In genomic region chrX:139435202-139435601, GRCm38 (mm10) we compare ENCODE assay signal across 29 mouse cellular contexts. TPM values are rescaled to one million over a fixed set of nuclear protein-coding genes. Genes with fewer than 3 reads are reported as not detected.
"Had no signal": no experiment of that assay in that cellular context is flagged by ENCODE, and none has a peak within 500 bp of the region (broad histone marks: within the 10 kb centered on the region; RNA-seq: fewer than 3 reads in every experiment).

No protein-coding gene starts in this region.

- H3K9me3 ChIP-seq: limb, embryonic 10.5 days; limb, embryonic 12.5 days; limb, embryonic 13.5 days; limb, embryonic 15.5 days; liver, embryonic 12.5 days; liver, embryonic 13.5 days; liver, embryonic 15.5 days; lung, embryonic 15.5 days; megakaryocyte, embryonic 14.5 days; midbrain, embryonic 10.5 days; midbrain, embryonic 12.5 days; midbrain, embryonic 13.5 days; midbrain, embryonic 15.5 days had no signal

- DNase-seq: left cerebral cortex, postnatal 4 days; liver; liver, embryonic 13.5 days; liver, postnatal 0 days; lung, adult 18-20 months; lung, adult 2 months; lung, embryonic 14.5 days; lung, postnatal 10 days; lung, postnatal 14 days; lung, postnatal 36 days; lung, postnatal 4 days; midbrain, embryonic 14.5 days had no signal

- H3K36me3 ChIP-seq: limb, embryonic 10.5 days; limb, embryonic 12.5 days; limb, embryonic 13.5 days; limb, embryonic 15.5 days; liver, embryonic 12.5 days; liver, embryonic 13.5 days; liver, embryonic 15.5 days; lung, embryonic 15.5 days; midbrain, embryonic 10.5 days; midbrain, embryonic 12.5 days; midbrain, embryonic 13.5 days; midbrain, embryonic 15.5 days had no signal

- H3K9ac ChIP-seq: limb, embryonic 12.5 days; limb, embryonic 13.5 days; limb, embryonic 15.5 days; liver, embryonic 12.5 days; liver, embryonic 13.5 days; liver, embryonic 14.5 days; liver, embryonic 15.5 days; liver, postnatal 0 days; lung, embryonic 14.5 days; lung, embryonic 15.5 days; midbrain, embryonic 12.5 days; midbrain, embryonic 13.5 days; midbrain, embryonic 15.5 days had no signal

- H3K27me3 ChIP-seq: liver, embryonic 12.5 days; liver, embryonic 13.5 days; liver, embryonic 15.5 days; lung, embryonic 15.5 days; midbrain, embryonic 15.5 days had no signal

- H3K4me1 ChIP-seq: limb, embryonic 10.5 days; limb, embryonic 12.5 days; limb, embryonic 13.5 days; limb, embryonic 15.5 days; liver, embryonic 12.5 days; liver, embryonic 13.5 days; liver, embryonic 15.5 days; lung, embryonic 15.5 days; midbrain, embryonic 10.5 days; midbrain, embryonic 12.5 days; midbrain, embryonic 13.5 days; midbrain, embryonic 15.5 days had no signal

- H3K27ac ChIP-seq: limb, embryonic 10.5 days; limb, embryonic 12.5 days; limb, embryonic 13.5 days; limb, embryonic 15.5 days; liver, embryonic 12.5 days; liver, embryonic 13.5 days; liver, embryonic 14.5 days; liver, embryonic 15.5 days; lung, embryonic 15.5 days; macrophage; midbrain, embryonic 10.5 days; midbrain, embryonic 12.5 days; midbrain, embryonic 13.5 days; midbrain, embryonic 15.5 days had no signal

- H3K4me3 ChIP-seq: limb, embryonic 10.5 days; limb, embryonic 12.5 days; limb, embryonic 13.5 days; limb, embryonic 15.5 days; liver, embryonic 12.5 days; liver, embryonic 13.5 days; liver, embryonic 15.5 days; lung, embryonic 15.5 days; megakaryocyte, embryonic 14.5 days; midbrain, embryonic 10.5 days; midbrain, embryonic 12.5 days; midbrain, embryonic 13.5 days; midbrain, embryonic 15.5 days; myocyte had no signal

RNA-seq across cellular contexts. Expression of gene D330045A20Rik, which starts 45.0 kb away (rescaled TPM):
- total RNA-seq: monocyte, adult 5-6 weeks had no signal
- polyA plus RNA-seq: liver, adult 2 months had no signal
